Mouse (Mus musculus) ES-E14 (cell line): ENCODE results near the gene Bmpr2. TPM values are rescaled to one million over a fixed set of nuclear protein-coding genes. Genes with fewer than 3 reads are reported as not detected.

Experiments used
- DNase-seq: peaks from one replicate; pipeline ENCODE4 v3.0.0-alpha.2; 2013; ENCODE audit warnings: low read depth, low spot score
- H3K27ac ChIP-seq: 2 replicates; pipeline ENCODE4 v1.5.1; 2012; ENCODE audit warnings: low read depth, mild to moderate bottlenecking, low read length, moderate library complexity, mixed read lengths; ENCODE audit not compliant: poor library complexity, insufficient read depth, severe bottlenecking
- H3K36me3 ChIP-seq: 2 replicates; pipeline ENCODE4 v1.6.1; 2012; ENCODE audit warnings: mild to moderate bottlenecking, low read length, moderate library complexity, mixed read lengths; ENCODE audit not compliant: control insufficient read depth, poor library complexity, insufficient read depth, severe bottlenecking
- H3K4me1 ChIP-seq, 2 experiments: fragments of 150-350 bp in 1 of 2; sonication (generic) in 1 of 2; 2 replicates each; pipeline ENCODE4 v1.6.1; 2012; ENCODE audit warnings: low read length in 2 of 2, mild to moderate bottlenecking in 1 of 2, mixed read lengths in 1 of 2; ENCODE audit not compliant: control insufficient read depth in 2 of 2, insufficient read depth in 2 of 2, poor library complexity in 1 of 2
- H3K4me3 ChIP-seq, 2 experiments: fragments of 150-350 bp in 1 of 2; sonication (generic) in 1 of 2; 2 replicates each; pipeline ENCODE4 v1.5.1; 2012; ENCODE audit warnings: low read length in 2 of 2, low read depth in 1 of 2, mild to moderate bottlenecking in 1 of 2, mixed read lengths in 1 of 2; ENCODE audit not compliant: insufficient read depth in 1 of 2, poor library complexity in 1 of 2, severe bottlenecking in 1 of 2
- H3K9ac ChIP-seq: 2 replicates; pipeline ENCODE4 v1.6.1; 2012; ENCODE audit warnings: low read depth, mild to moderate bottlenecking, low read length, mixed read lengths; ENCODE audit not compliant: poor library complexity, insufficient read depth, severe bottlenecking
- H3K9me3 ChIP-seq: fragments of 150-350 bp; sonication (generic); 2 replicates; pipeline ENCODE4 v1.6.1; 2012; ENCODE audit warnings: low read depth, mild to moderate bottlenecking, low read length; ENCODE audit not compliant: control insufficient read depth, insufficient read depth
- CHD2 ChIP-seq: IDR thresholded peaks from 2 replicates; pipeline ENCODE4 v1.6.1; 2014; ENCODE audit warnings: mild to moderate bottlenecking, low read depth, low read length, inconsistent platforms
- HCFC1 ChIP-seq: IDR thresholded peaks from 2 replicates; pipeline ENCODE4 v1.6.1; 2012; ENCODE audit warnings: low read length, inconsistent platforms, borderline replicate concordance; ENCODE audit not compliant: insufficient read depth
- MAFK ChIP-seq: IDR thresholded peaks from 2 replicates; pipeline ENCODE4 v1.6.1; 2014; ENCODE audit warnings: mild to moderate bottlenecking, low read depth, low read length, inconsistent platforms; ENCODE audit not compliant: insufficient read depth
- ZC3H11A ChIP-seq: IDR thresholded peaks from 2 replicates; pipeline ENCODE4 v1.6.1; 2012; ENCODE audit warnings: low read depth, mild to moderate bottlenecking, inconsistent platforms, low read length, borderline replicate concordance
- ZNF384 ChIP-seq: IDR thresholded peaks from 2 replicates; pipeline ENCODE4 v1.6.1; 2012; ENCODE audit warnings: low read depth, low read length, inconsistent platforms
- in situ Hi-C, 2 experiments: fragments of 600-800 bp; cut with MboI; formaldehyde crosslinking; loops; one replicate each; pipeline ENCODE4 v1.15.1; 2025; ENCODE audit warnings: low sequenced_read_pairs in 2 of 2, inconsistent platforms in 1 of 2; ENCODE audit not compliant: unreplicated experiment in 2 of 2
- total RNA-seq: library from RNA; depleted of rRNA; stranded (reverse); fragments of 300-350 nt; gene quantifications from 2 replicates; pipeline ENCODE4 v1.2.3, GENCODE M21; 2012

The Bmpr2 gene
- total RNA-seq, 1 experiment = 17.0 TPM

GRCm38 (mm10) chr1:59804363-59804762 lies 41.2 kb downstream of the Bmpr2 start:
- Histone ChIP-seq H3K4me1 (no peaks in the 10 kb centered on the region), H3K9me3 (no peaks in the 10 kb centered on the region), H3K4me3 (no peak overlapping the region), H3K9ac (no peak overlapping the region), H3K36me3 (no peaks in the 10 kb centered on the region), H3K27ac (no peak overlapping the region)
- in situ Hi-C loops = no loop called here
- TF ChIP-seq ZNF384 (no peak), HCFC1 (no peak), ZC3H11A (no peak), CHD2 (no peak), MAFK (no peak)
- no peak for DNase-seq

- no peaks in the 10 kb centered on the region for H3K4me1 ChIP-seq
- no peak overlapping the region for H3K9ac ChIP-seq
- no peaks in the 10 kb centered on the region for H3K9me3 ChIP-seq
- TF ChIP-seq MAFK (no peak), CHD2 (no peak)
- in situ Hi-C loops = no loop called here
- H3K27ac ChIP-seq = no peak overlapping the region
- no peak for DNase-seq
- H3K36me3 ChIP-seq = no peaks in the 10 kb centered on the region
- no peak overlapping the region for H3K4me3 ChIP-seq
Measured at GRCm38 (mm10) chr1:59809921-59810320, 46.7 kb downstream of the Bmpr2 start.

- no peaks in the 10 kb centered on the region for H3K9me3 ChIP-seq
- no peaks in the 10 kb centered on the region for H3K4me1 ChIP-seq
- H3K9ac ChIP-seq = no peak overlapping the region
- no peak for DNase-seq
- peak; percentile 42; the same call in 1 of the 2 replicates for TF ChIP-seq ZNF384
- TF ChIP-seq HCFC1 = no peak
- in situ Hi-C loops = no loop called here
- no peak overlapping the region for H3K27ac ChIP-seq
- no peak overlapping the region for H3K4me3 ChIP-seq
- H3K36me3 ChIP-seq = peaks cover 3% of the 10 kb centered on the region; the same call in 1 of the 2 replicates
Measured at GRCm38 (mm10) chr1:59812782-59813181, 49.6 kb downstream of the Bmpr2 start.

GRCm38 (mm10) chr1:59825421-59825820 lies 62.2 kb downstream of the Bmpr2 start:
- no peak for TF ChIP-seq CHD2
- TF ChIP-seq MAFK = no peak
- no peak for TF ChIP-seq ZNF384
- no peak for TF ChIP-seq ZC3H11A
- TF ChIP-seq HCFC1 = no peak
- H3K36me3 ChIP-seq = no peaks in the 10 kb centered on the region
- H3K9ac ChIP-seq = no peak overlapping the region
- in situ Hi-C loops = no loop called here
- no peaks in the 10 kb centered on the region for H3K9me3 ChIP-seq
- H3K4me3 ChIP-seq = no peak overlapping the region
- H3K27ac ChIP-seq = no peak overlapping the region
- DNase-seq = no peak
- peaks cover 0 to 2% of the 10 kb centered on the region in 2 experiments; a peak in 1 of 4 replicates for H3K4me1 ChIP-seq

- in situ Hi-C loops = no loop called here
- peaks cover 0 to 2% of the 10 kb centered on the region in 2 experiments; a peak in 1 of 4 replicates for H3K4me1 ChIP-seq
Measured at GRCm38 (mm10) chr1:59826583-59826982, 63.4 kb downstream of the Bmpr2 start.

More at GRCm38 (mm10) chr1:59826583-59826982, 63.4 kb downstream of the Bmpr2 start:
- no peak for TF ChIP-seq ZC3H11A
- no peak for TF ChIP-seq ZNF384
- TF ChIP-seq HCFC1 = no peak
- TF ChIP-seq MAFK = no peak
- no peak for TF ChIP-seq CHD2
- no peaks in the 10 kb centered on the region for H3K9me3 ChIP-seq
- H3K9ac ChIP-seq = no peak overlapping the region
- H3K36me3 ChIP-seq = no peaks in the 10 kb centered on the region
- H3K4me3 ChIP-seq = no peak overlapping the region
- no peak for DNase-seq
- no peak overlapping the region for H3K27ac ChIP-seq
